Mouse (Mus musculus): ENCODE measurements around the gene Mlxipl. TPM values are rescaled to one million over a fixed set of nuclear protein-coding genes. Genes with fewer than 3 reads are reported as not detected.

Gene Mlxipl
- total RNA-seq, 2 experiments from 2014 or later: 3.6 to 5.2 TPM

DNA sequence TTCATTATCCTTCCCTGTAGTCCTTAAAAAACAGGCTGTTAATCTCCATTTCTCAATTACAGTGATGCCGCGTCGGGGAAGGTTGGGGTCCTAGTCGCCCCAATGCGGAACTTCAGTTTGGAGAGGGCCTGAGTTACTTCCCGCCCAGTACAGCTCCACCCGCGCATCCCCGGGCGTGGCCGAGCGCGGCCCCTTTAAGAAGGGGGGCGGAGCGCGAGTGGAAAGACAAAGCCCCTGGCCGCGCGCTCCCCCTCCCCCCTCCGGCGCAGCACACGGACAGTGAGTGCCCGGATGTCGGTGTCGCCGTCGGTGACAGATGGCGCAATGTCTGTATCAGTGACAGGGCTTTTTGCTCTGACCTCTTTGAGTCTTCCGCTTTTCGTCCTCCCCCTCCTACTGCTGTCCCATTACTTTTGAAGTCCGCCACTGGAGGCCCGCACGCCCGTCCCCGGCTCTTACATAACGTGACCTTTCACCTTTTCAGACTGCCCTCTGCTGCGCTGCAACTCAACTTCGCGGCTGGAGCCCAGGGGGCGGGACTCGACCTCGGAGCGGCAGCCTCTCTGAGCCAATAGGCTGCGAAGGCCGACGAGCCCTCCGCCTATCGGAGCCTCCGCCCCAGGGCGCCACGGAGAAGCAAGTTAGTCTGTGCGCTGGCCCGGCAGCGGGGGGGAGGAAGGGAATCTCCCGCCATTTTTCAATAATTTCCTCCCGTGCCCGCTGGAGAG lies 97.1 kb downstream of the Mlxipl start, which contains the start of gene Baz1b:
TSS of gene Baz1b (plus strand) at position 644 of the 728 bp plus-strand sequence.
- peak; percentile 97 to 98 for DNase-seq

- DNase-seq: peak; percentile 28 to 40
Observed at GRCm38 (mm10) chr5:135187349-135188213, 97.9 kb downstream of the Mlxipl start.

Other genes starting within 250 kb of the Mlxipl start
- not detected for gene Tmem270, start 183.2 kb upstream of the Mlxipl start, total RNA-seq (2021)
- not detected for gene Cldn13, start 174.4 kb upstream of the Mlxipl start, total RNA-seq (2021)
- 1 to 10 TPM; 7.1 to 8.4 TPM for gene Mettl27, start 157.5 kb upstream of the Mlxipl start, total RNA-seq (2021)
- gene Cldn4, start 143.0 kb upstream of the Mlxipl start, total RNA-seq (2021): not detected
- gene Cldn3, start 103.7 kb upstream of the Mlxipl start, total RNA-seq (2021): under 1 TPM; 0.61 to 0.92 TPM
- gene Abhd11, start 80.7 kb upstream of the Mlxipl start, total RNA-seq (2021): 10 to 100 TPM; 27.7 to 33.1 TPM
- 10 to 100 TPM; 96.3 to 96.4 TPM for gene Stx1a, start 66.4 kb upstream of the Mlxipl start, total RNA-seq (2021)
- gene Dnajc30, start 25.7 kb upstream of the Mlxipl start, total RNA-seq (2021): 10 to 100 TPM; 38.3 to 38.4 TPM
- gene Bud23, start 24.9 kb upstream of the Mlxipl start, total RNA-seq (2021): 10 to 100 TPM; 49.4 to 60.1 TPM
- 10 to 100 TPM; 27.1 to 30.9 TPM for gene Vps37d, start 11.6 kb upstream of the Mlxipl start, total RNA-seq (2021)
- 10 to 100 TPM; 32.3 to 33.0 TPM for gene Tbl2, start 59.8 kb downstream of the Mlxipl start, total RNA-seq (2021)
- 10 to 100 TPM; 51.2 to 51.5 TPM for gene Bcl7b, start 78.4 kb downstream of the Mlxipl start, total RNA-seq (2021)
- 10 to 100 TPM; 78.5 to 86.3 TPM for gene Baz1b, start 97.4 kb downstream of the Mlxipl start, total RNA-seq (2021)
- gene Fzd9, start 161.3 kb downstream of the Mlxipl start, total RNA-seq (2021): 1 to 10 TPM; 4.1 to 5.7 TPM

Measured in layer of hippocampus, postnatal 36 days (tissue).